Comparison of ENCODE assay signal across 18 mouse cellular contexts in genomic region chr13:43539409-43539808, GRCm38 (mm10). TPM values are rescaled to one million over a fixed set of nuclear protein-coding genes. Genes with fewer than 3 reads are reported as not detected.
A peak's percentile ranks its signal among the peaks of the same experiment; 100 is the strongest.
DNase-seq lines count a peak whose midpoint lies in the region; ATAC-seq and TF ChIP-seq lines count a peak whose summit lies in the region.
"Had no signal": no experiment of that assay in that cellular context is flagged by ENCODE, and none has a peak within 500 bp of the region (broad histone marks: within the 10 kb centered on the region; RNA-seq: fewer than 3 reads in every experiment).

No protein-coding gene starts in this region.

- H3K4me1 ChIP-seq in kidney, postnatal 0 days (replicated peaks; ENCODE audit: insufficient read depth, low read length), result no peaks in the 10 kb centered on the region
- H3K4me1 ChIP-seq: midbrain, embryonic 10.5 days; stomach, embryonic 15.5 days had no signal

- H3K27me3 ChIP-seq in kidney, postnatal 0 days (ENCODE audit: insufficient read depth, low read length), result no peaks in the 10 kb centered on the region
- H3K27me3 ChIP-seq: CH12.LX; heart, embryonic 12.5 days; limb, embryonic 15.5 days; neural tube, embryonic 15.5 days; stomach, embryonic 15.5 days had no signal

- TF ChIP-seq CTCF in kidney, postnatal 0 days (IDR thresholded peaks at IDR 0.05; ENCODE audit: low read depth), result no peak

- peaks cover 4% of the 10 kb centered on the region for H3K36me3 ChIP-seq in kidney, postnatal 0 days (ENCODE audit: insufficient read depth, low read length)
- H3K36me3 ChIP-seq: stomach, embryonic 15.5 days had no signal

- intact Hi-C loops in heart, postnatal 10 days (cut with DNase I), result no loop called here

- H3K9me3 ChIP-seq in kidney, postnatal 0 days (replicated peaks; ENCODE audit: low read length), result no peaks in the 10 kb centered on the region
- H3K9me3 ChIP-seq: heart, embryonic 12.5 days; limb, embryonic 15.5 days; midbrain, embryonic 10.5 days; neural tube, embryonic 15.5 days; stomach, embryonic 15.5 days had no signal

- H3K4me3 ChIP-seq in kidney, postnatal 0 days (replicated peaks; ENCODE audit: low read depth, low read length), result no peak overlapping the region
- H3K4me3 ChIP-seq: heart, embryonic 12.5 days; limb, embryonic 15.5 days; midbrain, embryonic 10.5 days; neural tube, embryonic 15.5 days; stomach, embryonic 15.5 days had no signal

- H3K4me2 ChIP-seq in kidney, postnatal 0 days (ENCODE audit: low read length), result no peak overlapping the region
- H3K4me2 ChIP-seq: heart, embryonic 12.5 days; limb, embryonic 15.5 days; neural tube, embryonic 15.5 days; stomach, embryonic 15.5 days had no signal

- 80% methylated on average over 3 of the region's 3 CpGs for WGBS in kidney, postnatal 0 days

- peak; percentile 54 for ATAC-seq in kidney, postnatal 0 days (replicated peaks; ENCODE audit: low FRiP score, low read depth)

- H3K27ac ChIP-seq in kidney, postnatal 0 days, result no peak overlapping the region
- H3K27ac ChIP-seq: midbrain, embryonic 10.5 days; neural tube, embryonic 15.5 days; stomach, embryonic 15.5 days had no signal

- peak; percentile 31 for DNase-seq in adrenal gland, adult 2 months
- no peak for DNase-seq in adrenal gland, adult 18-20 months (ENCODE audit: low spot score in 2 of 2)
- DNase-seq in heart, postnatal 4 days, result peak; percentile 31
- no peak for DNase-seq in heart, postnatal 10 days
- DNase-seq in adrenal gland, postnatal 25 days, result peak; percentile 34
- no peak for DNase-seq in kidney, postnatal 0 days (ENCODE audit: low spot score)
- DNase-seq in layer of hippocampus, adult 9-11 months, result no peak
- DNase-seq in embryo, embryonic 10.5 days (ENCODE audit: low spot score), result no peak
- DNase-seq: cerebellum, adult 8-10 months; gastrocnemius, postnatal 25 days; lung, postnatal 10 days; retina, postnatal 1 day had no signal

- no peak overlapping the region for H3K9ac ChIP-seq in kidney, postnatal 0 days (ENCODE audit: low read depth, low read length)
- H3K9ac ChIP-seq: heart, embryonic 12.5 days; limb, embryonic 15.5 days; neural tube, embryonic 15.5 days; stomach, embryonic 15.5 days had no signal

RNA-seq across cellular contexts. Expression of gene Mcur1, which starts 20.6 kb away (rescaled TPM):
- total RNA-seq in adrenal gland, adult 2 months (2021), result 10 to 100 TPM; 40.7 to 51.6 TPM
- polyA plus RNA-seq in adrenal gland, adult 2 months (2012; rRNA removed), result 29.0 and 43.3 TPM in 2 replicates
- total RNA-seq in adrenal gland, adult 18-20 months (2021), result 10 to 100 TPM; 38.5 to 61.5 TPM
- 10 to 100 TPM; 34.6 to 36.9 TPM for total RNA-seq in heart, postnatal 4 days (2021)
- 10 to 100 TPM; 43.3 to 47.3 TPM for total RNA-seq in heart, postnatal 10 days (2021)
- total RNA-seq in adrenal gland, postnatal 25 days (2021), result 38.0 and 38.6 TPM in 2 replicates
- 37.0 and 37.3 TPM in 2 replicates for polyA plus RNA-seq in kidney, postnatal 0 days (2015; fragmentation: Nextera tagmentation; extraction: Ambion mirVana)

RNA-seq across cellular contexts. Expression of gene Ranbp9, which starts 58.3 kb away (rescaled TPM):
- total RNA-seq in adrenal gland, adult 2 months (2021), result 10 to 100 TPM; 54.0 to 82.3 TPM
- polyA plus RNA-seq in adrenal gland, adult 2 months (2012; rRNA removed), result 26.0 and 50.8 TPM in 2 replicates
- total RNA-seq in adrenal gland, adult 18-20 months (2021), result 10 to 100 TPM; 57.4 to 73.0 TPM
- total RNA-seq in heart, postnatal 4 days (2021), result 10 to 100 TPM; 47.0 to 50.2 TPM
- total RNA-seq in heart, postnatal 10 days (2021), result 10 to 100 TPM; 48.9 to 49.0 TPM
- total RNA-seq in adrenal gland, postnatal 25 days (2021), result 56.6 and 64.7 TPM in 2 replicates
- 10.6 and 10.7 TPM in 2 replicates for polyA plus RNA-seq in kidney, postnatal 0 days (2015; fragmentation: Nextera tagmentation; extraction: Ambion mirVana)

Comparison
In these comparisons a context has a peak if more than half of its experiments do, and no peak if none do; other contexts are left out.
1. DNase-seq: peak in adrenal gland, adult 2 months (single experiment), heart, postnatal 4 days (single experiment) and adrenal gland, postnatal 25 days (single experiment); none in adrenal gland, adult 18-20 months (0 of 2), heart, postnatal 10 days (0 of 2), kidney, postnatal 0 days (single experiment), layer of hippocampus, adult 9-11 months (single experiment) and embryo, embryonic 10.5 days (single experiment).